Mouse (Mus musculus) left cerebral cortex, postnatal 25 days (tissue): ENCODE measurements at regions not wholly inside any gene's neighbourhood (a gene's known extent, or its start where the extent isn't known, plus 50 kb on each side); places are given as distances from the start of the nearest gene placed in this dataset.
"Not testable (repeated sequence)": the region's sequence is repeated elsewhere in the genome, so short reads cannot be mapped to it uniquely, and the experiment has no call there.

Source experiments
- DNase-seq, 2 experiments: peaks; one replicate each; pipeline ENCODE4 v3.0.0; 2022; ENCODE audit warnings: low spot score in 2 of 2, mixed read lengths in 1 of 2
- intact Hi-C: fragments of 180-260 bp; cut with DNase I; formaldehyde crosslinking; loops from one replicate; pipeline ENCODE4 v1.15.1; 2025

DNA sequence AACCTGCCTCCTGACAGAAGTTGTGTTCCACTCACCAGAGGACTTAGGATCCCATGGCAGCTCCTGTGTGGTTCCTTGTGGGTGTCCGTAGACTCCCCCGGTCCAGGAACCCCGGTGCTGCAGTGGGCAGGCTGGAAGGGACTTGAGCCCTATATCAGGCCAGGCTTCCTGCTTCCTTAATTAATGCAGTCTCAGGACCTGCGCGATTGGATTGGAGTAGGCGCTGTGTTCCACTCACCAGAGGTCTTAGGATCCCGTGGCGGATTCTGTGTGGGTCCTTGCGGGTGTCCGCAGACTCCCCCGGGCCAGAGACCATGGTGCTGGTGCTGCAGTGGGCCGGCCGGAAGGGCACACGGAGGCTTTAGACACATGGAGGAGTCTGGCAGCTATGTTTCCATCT lies 288.7 kb downstream of the Fut8 start:
- not testable (repeated sequence) for DNase-seq

DNA sequence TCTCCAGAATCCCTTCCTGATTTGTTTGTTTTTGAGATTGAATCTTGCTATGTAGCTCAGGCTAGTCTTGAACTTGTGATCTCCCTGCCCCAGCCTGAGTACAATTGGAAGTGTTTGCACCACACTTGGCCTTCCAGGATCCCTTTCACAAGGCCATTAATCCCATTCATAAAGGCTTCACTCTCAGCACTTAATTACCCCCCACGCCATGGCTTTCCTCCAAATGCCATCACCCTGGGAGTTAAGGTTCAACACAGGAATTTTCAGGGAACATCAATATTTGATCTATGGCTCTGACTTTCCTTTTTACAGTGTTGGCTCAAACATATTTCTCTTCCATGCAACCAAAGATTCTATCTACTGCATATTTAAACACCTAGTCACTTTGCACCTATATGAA lies 289.6 kb downstream of the Fut8 start:
- no peak for DNase-seq
- intact Hi-C loops = no loop called here

More for the DNA sequence above, 288.7 kb downstream of the Fut8 start:
- intact Hi-C loops = not testable (repeated sequence)

DNA sequence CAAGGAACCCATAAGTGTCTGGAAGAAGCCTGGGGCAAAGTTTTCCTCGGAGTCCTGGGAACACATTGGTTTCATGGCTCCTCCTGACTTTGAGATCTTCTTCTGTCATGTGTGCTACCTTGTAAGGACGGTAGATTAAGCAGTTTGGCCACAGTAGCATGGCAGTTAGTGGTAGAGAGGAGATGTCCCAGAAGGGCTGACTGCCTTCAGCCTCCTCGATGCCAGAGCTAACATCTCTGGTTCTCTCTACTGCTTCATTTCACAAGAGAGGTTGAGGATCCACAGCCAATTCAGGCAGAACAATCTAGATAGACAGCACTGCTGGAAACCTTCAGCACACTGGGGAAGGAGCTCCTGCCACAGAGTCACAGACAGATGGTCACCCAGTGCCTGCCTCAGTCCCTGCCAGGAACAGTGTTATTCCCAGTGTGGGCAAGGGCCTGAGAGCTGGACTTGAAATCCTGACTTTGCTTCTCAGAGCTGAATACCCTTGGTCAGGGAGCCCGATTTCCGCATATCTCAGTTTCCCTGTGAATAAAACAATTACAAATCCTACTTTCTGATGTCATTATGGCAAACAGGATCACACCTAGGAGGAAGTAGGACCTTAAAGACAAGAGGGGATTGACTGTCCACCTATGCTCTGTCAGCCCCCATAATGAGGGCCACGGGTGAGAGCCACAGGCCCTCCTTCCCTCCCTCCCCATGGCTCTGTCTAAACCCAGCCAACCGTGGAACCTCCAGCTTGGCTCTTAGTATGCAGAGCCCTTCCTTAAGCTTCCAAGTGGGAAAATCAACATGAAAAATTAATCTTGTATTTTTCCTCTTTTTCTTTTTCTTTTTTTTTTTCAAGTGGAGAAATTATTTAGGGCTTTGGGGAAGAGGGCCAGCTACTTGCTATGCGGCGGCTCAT lies 290.3 kb downstream of the Fut8 start:
- DNase-seq = no peak
- intact Hi-C loops = no loop called here

DNA sequence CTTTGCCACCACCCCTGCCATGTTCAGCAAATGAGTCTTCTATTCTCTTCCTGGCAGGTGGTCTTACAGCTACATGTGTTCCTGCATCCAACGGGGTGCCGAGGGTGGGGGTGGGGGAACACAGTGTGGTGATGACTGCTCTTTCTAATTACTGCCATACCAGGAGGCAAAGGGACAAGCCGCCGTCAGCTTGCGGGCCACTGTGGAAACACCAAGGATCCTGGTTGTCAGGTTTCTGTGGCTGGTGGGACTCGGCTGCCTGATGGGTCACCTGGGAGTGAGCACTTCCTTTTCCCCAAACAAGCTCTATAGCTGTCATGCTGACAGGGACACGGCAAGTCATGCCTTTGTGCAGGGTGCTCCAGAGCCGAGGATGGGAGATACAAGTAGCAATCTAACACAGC lies 290.9 kb downstream of the Fut8 start:
- intact Hi-C loops = no loop called here
- no peak for DNase-seq

DNA sequence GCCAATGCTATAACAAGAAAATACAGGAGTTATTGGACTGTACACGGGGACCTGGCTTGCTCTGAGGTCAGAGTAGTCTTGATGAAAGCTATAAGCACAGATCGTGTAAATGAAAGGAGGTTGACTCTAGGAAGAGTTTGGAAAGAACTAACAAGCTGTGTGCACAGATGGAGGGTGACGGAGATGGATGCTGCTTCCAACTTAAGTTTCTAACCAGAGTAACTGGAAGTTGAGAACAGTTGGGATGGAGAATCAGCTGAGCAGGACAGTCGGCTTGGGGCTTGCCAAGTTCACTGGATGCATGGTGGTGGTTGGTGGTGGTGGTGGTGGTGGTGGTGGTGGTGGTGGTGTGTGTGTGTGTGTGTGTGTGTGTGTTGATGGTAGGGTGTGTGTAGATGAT lies 291.5 kb downstream of the Fut8 start:
- DNase-seq = peak in 1 of 2 experiments; percentile 15
- intact Hi-C loops = no loop called here

DNA sequence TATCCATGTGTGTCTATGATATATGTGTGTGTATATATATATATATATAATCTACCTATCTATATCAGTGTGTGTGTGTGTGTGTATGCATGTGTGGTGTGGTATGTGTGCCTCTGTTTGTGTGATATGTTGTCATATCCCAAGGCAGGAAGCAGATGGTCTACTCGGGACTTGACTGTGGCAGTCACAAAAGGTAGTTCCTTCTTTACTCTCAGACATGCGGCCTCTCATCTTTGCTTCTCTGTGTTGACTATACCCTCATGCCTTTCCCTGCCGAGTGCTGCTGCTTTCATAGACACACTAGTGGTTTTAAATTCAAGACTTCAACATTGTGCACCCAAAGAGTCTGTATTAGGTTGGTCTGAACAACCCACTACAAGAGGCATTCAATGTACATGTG lies 292.0 kb downstream of the Fut8 start:
- DNase-seq = no peak
- intact Hi-C loops = no loop called here

DNA sequence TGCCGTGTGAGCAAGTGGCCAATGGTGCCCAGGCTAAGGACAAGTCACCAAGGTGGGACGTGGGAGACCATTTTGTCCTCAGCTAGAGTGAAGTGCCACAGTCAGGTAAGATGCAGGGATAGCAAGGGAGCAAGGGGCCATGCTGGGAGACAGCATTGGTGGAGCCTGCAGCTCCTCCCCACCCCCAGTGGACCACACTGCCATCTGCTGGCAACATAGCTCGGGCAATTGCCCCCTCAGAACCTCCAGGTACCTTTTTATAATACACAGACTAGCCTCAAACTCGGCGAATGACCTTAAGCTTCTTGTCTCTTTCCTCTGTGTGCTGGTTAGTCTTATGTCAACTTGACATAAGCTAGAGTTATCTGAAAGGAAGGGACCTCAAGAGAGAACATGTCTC lies 293.4 kb downstream of the Fut8 start:
- DNase-seq = no peak
- intact Hi-C loops = no loop called here

DNA sequence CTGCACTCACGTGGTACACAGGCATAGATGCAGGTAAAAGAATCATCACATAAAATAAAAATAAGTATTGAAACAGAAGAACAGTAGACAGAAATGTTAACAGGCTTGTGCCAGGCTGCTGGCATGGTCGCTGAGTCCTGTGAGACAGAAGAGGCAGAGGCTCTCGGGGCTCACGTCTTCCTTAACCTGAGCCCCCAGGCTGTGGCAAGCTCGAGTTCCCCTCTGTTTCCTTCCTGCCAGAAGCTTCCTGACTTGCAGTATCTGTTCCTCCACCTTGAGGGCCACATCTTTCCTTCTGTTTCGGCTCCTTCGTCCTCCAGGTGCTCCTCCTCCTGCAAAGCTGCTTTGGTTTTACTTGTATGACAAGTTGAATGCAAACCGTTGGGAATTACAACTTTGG lies 294.6 kb downstream of the Fut8 start:
- intact Hi-C loops = no loop called here
- no peak for DNase-seq

DNA sequence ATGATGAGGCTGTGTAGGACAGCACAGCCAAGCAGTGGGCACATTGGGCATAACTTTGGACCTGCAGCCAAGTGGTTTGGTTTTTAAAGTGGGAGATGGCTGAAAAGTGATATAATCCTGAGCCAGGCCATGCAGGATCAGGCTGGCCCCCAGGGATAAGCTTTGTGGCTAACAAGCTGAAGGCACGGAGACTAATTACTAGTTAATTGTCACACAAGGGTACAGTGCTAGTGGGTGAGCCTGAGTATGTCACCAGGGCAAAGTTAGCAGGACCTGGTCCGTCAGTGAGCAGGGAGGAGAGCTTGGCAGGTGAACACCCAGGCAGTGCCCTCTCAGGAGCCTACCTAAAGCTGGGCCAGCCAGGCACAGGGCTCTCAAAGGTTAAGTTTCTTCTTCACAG lies 295.7 kb downstream of the Fut8 start:
- intact Hi-C loops = no loop called here

DNA sequence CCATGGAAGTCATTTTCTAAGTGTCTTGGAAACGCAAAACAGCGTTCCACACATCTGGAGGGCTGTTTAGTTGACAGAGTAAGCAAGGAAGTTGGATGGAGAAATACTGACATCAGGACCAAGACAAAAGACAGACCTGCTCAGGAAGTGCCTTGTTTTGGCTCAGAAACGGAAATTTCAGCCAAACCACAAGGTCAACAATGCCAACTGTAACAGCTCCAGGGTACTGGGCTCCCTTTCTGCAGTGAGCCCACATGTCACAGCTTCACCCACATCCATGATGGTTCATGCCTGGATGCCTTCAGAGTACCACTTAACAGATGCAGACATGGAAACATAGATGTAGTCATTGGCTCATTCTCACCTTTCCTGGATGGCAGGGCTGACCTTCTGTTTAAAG lies 296.2 kb downstream of the Fut8 start:
- DNase-seq = no peak
- intact Hi-C loops = no loop called here

More for the DNA sequence above, 295.7 kb downstream of the Fut8 start:
- DNase-seq = no peak

DNA sequence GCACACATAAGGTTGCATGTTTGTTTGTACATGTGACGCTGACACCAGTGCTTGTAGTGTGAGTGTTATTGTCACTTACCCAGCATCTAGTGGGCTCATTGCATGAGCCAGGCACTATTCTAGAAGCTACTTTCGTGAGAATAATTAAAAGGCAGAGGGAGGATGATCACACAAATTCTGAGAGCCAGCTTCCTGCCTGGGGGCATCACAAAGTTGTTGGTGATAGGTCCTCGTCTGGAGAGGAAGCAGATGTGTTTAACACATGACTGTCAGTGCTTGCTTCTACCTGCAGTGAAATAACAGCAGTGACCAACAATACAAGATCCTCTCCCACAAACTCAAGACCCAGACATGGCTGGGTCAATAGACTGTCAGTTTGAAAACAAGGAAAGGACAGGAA lies 297.2 kb downstream of the Fut8 start:
- DNase-seq = no peak
- intact Hi-C loops = no loop called here

DNA sequence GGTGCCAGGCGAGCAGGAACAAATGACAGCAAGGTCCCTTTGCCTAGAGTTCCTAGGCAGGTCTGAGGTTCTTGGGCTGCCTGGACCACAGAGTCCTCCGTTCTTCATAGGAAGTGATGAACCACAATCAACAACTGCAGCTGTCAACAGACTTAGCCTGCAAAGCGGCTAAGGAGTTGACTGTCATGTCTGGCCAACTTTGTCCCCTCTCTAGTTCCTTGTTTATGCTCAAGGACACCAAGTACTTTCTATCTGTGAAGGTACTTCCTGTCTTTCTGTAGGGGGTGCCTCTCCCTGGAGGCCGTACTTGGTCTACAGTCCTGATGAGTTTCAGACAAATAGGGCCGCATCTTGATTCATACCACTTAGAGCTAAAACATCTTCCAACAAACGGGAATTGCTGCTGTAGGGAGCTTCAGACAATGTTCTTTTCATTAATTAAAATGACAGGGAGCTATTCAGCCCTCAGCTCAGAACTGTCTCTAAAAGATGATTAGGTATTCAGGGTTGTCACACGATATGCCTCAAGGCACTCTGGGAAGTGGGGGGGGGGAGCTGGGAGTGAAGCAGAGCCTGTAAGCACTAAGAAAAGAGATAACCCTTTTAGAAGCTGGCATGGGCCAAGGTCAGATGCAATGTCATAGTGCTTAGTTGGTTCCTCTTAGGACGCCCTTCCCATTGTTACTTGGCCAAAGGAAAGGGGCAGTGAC lies 299.4 kb downstream of the Fut8 start:
- DNase-seq = no peak
- intact Hi-C loops = no loop called here

DNA sequence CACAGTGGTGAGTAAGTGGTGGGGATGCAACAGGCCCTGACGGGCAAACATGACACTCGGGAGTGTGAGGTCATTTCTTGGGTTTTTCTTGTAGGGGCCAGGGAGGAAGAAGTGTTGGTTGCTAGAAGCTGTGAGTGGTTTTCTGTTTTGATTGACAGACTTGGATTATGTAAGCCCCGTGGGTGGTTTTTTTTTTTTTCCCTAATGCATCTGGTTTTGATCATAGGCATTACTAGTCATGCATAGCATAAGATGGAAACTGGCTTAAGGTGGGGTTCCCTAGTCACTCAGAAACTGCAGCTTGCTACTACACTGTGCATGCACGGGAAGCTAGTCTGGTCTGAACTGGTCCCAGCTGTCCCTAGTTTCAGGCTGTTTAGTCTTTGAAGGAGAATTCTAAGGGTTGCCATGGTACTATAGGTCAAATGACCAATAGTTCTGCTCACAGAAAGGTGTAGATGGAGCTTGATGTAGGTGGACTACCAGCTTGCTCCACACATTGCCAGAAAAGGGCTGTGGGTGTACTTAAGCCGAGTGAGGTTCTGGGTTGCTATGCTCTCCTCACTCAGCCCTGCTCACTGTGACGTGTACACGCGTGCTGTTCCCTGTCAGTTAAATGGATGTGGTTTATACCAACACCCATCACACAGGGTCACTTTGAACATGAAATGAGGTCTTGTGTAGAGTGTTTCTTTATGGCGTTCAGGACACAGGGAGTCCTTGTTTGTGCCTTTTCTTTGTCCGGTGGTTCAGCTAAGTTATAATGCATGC lies 301.9 kb downstream of the Fut8 start:
- intact Hi-C loops = no loop called here
- DNase-seq = no peak

DNA sequence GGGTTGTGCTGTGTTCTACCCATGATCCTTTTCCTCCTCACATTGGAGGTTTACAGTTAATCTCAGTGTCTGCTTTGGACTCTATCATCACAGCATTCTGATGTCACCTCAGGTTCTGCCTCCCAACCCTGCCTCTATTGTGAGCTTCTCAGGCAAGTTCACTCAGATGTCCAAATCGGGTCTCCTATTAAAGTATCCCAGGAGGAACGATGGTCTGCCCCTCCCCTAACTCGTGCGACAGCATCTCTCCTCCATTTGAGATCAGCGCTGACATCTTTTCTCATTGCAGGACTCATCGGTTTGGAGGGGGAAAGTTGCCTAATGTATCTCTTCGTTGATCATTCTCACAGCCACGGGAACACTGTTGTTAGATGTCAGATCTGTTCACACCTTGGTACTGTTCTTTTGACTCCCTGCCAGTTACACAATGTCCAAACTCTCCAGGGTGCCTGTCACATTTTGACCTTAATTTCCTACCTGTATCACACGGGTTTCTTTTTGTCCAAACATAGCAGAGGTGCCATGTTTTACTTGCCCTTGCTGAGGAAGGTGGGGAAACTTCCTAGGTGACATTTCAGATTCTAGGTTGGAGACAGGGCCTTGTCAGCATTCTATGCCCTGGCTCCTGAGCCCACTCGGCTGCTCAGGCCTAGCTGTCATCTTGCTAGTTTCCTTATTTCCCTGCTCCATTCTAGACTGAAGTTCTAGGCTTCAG lies 303.3 kb downstream of the Fut8 start:
- no peak for DNase-seq
- intact Hi-C loops = no loop called here

DNA sequence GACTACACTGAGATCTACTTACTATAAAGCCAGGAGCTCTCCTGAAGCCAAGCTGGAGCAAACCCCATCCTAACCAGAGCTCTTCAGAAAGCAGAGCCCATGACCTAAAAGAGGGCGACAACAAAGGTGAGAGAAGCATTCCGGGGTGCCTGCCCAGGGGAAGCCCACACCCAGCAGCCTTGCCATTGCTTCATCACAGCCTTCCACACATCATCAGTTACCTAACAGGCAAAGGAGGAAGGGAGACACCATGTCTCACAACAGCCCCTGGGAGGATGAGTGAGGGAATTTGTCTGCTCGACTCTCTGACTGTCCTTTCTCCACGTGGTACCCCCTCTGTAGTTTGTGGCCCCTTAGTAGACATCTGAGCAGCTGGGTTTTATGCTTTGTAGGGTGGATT lies 303.9 kb downstream of the Fut8 start:
- intact Hi-C loops = no loop called here
- no peak for DNase-seq

DNA sequence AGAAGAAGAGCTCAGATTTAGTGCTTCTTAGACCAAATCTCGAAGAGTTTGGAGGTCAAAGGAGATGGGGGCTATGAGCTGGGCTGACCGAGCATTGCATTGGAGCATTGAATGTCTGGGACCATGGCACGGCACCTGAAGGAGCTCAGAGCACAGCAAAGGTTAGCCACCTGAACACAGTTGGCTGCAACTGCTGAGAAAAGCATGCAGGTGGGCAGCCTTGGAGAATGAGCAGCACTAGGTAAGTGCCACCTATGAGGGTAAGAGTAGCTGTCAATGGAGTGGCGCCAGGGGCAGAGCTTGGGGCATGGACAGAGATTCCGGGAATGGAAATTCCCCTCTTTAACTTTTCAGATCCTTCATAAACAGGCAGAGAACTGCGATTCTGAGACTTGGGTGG lies 305.7 kb downstream of the Fut8 start:
- DNase-seq = no peak
- intact Hi-C loops = no loop called here

DNA sequence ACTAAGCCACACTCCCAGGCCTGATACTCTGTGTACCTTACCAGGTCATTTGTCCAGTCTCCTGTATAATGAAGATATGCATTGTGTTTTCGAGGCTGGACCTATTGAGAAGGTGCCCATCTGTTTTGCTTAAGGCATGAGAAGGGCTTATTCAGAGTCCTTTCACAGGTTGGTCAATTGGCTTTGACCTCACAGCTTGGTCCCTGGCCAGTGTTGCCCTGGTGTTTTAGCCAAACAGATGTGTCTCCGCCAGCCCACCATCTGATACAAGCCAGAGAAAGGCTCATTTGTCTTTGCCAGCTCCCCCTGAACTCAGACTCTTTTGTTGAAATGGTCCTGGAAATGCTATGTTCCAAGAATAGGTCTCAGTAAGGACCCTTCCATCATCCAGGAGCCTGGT lies 308.2 kb downstream of the Fut8 start:
- DNase-seq = no peak
- intact Hi-C loops = no loop called here

DNA sequence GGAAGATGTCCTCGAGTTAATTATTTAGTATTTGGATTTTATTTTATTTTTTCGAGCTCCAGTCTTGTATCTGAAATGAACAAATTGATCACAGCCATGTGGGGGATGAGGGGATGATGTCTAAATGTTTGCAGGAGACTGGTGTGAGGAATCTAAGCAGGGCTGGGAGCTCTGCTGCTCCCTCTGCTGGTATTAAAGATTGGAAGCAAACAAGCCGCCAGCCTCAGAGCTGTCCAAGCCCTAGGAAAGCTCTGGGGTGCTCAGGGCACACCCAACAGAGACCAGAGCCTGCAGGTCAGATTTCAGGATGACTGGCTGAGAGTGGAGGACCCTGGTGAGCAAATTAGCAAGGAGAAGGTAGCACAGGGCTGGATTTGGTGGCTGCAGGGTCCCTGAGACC lies 330.4 kb downstream of the Fut8 start:
- intact Hi-C loops = loop anchor here (1.0 to 10.0 kb wide), 3 partner anchors 327 to 566 kb away; no protein-coding TSS in a partner anchor
- DNase-seq = peak; percentile 53 to 57

DNA sequence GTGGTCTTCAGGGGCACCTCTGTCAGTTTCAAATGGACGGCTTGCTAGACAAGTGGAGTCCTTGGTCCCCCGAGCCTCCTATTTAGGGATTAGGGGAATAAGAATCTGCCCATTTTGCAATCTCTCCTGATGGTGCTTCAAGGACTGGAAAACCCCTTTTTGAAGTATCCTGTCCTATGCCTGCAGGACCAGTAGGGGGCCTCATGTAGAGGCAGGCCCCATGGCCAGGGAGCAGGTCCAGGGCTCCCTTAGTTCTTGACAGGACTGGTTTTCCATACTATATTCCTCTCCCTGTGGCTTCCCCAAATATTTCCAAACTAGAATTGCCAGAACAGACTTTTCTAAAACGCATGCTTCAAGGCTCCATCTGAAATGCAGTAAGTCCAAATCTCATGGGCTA lies 332.6 kb downstream of the Fut8 start:
- intact Hi-C loops = loop anchor here (10.0 kb wide), 1 partner anchor 214 kb away; no protein-coding TSS in a partner anchor
- DNase-seq = no peak

DNA sequence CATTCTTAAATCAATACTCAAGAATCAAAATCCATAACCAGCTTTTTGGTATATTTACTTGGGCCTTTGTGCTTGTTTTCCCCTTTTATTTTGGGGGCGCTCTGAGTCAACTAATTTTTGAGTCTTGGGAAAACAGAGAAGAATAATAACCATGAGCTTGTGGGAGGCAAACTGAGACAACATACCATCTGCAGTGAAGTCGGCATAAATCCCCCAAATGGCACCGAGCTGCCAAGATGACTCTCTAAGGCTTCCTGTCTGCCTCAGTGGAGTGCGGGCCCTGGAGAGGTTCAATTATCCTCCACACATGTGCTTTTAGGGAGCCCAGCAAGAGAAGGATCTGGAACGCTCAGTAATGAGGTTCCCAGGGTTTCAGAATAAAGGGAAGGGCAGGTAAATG lies 333.1 kb downstream of the Fut8 start:
- intact Hi-C loops = loop anchor here (1.0 to 10.0 kb wide), 2 partner anchors 32 to 214 kb away; no protein-coding TSS in a partner anchor
- DNase-seq = no peak
